Mouse (Mus musculus): ENCODE measurements around the gene Plekhg3.

Plekhg3 gene

GRCm38 (mm10) chr12:76552958-76553357 is 22.3 kb downstream of the Plekhg3 start:
- no peak for DNase-seq

- DNase-seq, result no peak
These were observed 23.2 kb downstream of the Plekhg3 start for GRCm38 (mm10) chr12:76553917-76554316.

DNA sequence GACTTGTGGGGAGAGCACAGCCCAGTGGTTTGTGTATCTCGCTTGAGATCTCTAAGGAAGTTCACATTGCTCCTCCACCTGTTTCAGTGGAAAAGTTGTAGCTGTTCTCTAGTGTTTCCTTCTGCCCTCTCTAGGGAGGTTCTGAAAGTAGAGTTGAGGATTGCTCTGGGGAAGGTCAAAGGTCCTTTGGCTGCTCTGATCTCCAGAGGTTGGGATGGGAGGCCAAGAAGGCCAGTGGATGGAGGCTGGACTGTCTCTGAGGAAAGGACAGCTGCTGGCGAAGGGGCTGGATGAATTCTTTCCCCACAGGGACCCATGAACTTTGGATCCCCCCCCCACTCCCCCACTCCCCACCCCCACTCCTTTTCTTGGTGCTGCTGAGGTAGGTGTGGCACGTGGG is 23.7 kb downstream of the Plekhg3 start:
- no peak for DNase-seq

DNA sequence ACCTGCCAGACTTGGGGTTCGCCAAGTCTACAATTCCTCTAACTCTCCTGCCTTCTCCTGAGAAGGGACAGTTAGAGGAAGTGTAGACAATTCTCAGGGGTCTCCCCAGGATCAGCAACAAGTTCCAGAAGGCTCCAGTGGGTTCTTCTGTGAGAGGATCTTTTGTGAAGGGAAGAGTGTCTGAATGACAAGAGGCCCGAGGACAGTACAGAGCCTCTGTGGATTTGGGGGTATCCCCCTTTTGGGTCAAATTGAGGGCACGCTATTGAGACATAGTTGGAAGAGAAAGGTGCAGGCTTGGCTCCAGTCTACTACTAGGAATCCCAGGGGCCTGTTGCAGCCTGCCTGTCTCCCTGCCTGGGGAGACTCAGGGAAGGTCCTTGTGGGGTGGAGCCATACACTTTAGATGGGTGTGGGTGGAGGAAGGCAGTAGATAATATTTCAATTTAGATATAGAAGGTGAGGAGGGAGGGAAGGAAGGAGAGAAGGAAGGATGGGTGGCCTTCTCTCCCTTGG is 24.2 kb downstream of the Plekhg3 start:
- no peak for DNase-seq

GRCm38 (mm10) chr12:76556187-76556586 is 25.5 kb downstream of the Plekhg3 start:
- no peak for DNase-seq

DNA sequence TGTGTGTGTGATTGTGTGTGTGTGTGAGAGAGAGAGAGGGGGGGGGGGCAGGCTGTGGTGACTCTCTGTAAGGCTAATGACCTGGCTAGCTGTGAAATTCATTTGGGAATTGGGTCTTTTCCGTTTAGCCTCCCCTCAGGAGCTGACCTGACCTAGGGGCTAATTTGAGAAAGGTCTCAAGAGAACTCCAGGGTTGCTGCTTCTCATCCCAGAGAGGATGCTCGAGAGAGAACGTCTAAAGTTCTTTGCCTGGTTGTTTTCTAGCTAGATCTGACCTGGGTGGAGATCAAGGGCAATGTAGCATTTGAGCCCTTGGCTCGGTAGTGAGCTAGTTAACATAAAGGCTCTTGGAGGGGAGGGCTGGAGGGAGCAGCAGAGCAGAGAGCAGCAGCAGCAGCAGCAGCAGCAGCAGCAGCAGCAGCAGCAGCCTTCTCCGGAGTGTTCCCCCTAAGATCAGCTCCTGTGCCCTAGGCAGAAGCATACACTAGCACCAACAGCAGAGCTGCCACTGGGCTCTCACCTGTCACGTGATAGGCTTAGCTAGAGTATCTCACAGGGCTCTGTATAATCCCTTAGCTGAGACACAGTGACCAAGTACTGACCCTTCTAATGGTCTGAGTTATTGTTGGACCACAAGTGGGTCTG is 26.2 kb downstream of the Plekhg3 start:
- DNase-seq, result no peak

DNA sequence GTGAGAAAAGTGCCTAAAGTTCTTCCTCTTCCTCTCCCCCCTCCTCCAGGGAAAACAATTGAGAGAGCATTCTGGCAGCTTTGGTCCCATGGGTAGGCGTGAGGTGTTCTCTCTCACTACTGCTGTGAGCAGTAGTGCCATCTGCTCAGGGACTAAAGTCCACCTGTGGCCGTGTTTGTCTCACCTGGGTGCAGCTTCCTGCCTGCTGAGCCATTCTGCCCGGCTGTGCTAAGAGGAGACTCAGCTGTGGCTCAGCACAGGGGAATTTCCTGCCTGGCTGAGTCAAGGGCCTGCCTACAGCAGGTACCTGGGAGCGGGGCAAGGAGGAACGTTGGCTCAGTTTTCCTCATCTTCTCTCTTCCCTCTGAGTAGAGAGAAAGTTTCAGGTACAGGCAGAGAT is 27.5 kb downstream of the Plekhg3 start:
- no peak for DNase-seq

DNA sequence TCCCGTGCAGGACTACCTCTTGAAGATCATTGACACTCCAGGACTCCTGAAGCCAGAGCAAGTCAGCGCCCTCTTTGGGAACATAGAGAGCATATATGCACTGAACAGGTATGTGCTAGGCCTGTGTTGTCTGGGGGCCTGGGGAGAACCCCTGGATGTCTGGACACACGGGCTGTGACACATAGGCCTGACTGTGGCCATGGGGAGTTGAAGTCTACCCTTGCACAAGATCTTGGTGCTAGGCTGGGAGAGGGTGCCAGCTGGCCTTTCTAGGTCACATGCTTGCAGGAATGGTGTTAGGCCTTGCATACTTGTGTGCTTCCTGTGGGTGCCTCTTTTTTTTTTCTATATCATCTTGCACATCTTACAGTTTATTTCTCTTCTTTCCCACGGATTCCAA is 31.5 kb downstream of the Plekhg3 start:
- DNase-seq, result no peak

- DNase-seq, result no peak
These were observed 35.6 kb downstream of the Plekhg3 start for GRCm38 (mm10) chr12:76566284-76566683.

DNA sequence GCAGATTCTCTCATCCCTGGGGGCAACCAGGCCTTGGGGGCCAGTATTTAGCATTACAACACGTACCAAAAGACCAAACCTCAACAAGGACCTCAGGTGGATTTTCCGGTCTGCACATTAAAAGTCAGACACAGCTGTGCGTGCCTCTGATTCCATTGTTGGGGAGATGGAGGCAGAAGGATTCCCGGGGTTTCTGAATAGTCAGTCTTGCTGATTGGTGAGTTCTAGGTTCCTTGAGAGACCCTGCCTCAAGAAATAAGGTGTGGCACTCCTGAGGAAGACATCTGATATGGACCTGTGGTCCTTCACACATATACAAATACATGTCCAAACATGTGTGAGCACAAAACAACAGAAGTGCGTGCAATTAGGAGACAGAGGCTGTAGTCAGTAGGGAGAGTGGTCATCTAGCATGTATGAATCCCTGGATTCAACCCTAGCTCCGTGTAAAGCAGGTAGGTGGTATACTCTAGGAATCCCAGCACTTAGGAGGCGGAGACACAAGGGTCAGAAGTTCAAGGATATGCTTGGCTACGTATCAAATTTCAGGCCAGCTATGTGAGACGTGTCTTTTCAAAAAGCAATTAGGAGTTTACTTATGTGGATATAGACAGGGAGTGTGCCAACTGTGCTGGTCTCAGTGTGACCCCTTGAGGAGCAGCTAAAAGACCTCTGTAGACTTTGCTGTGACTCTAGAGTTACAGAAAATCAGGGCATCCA is 39.7 kb downstream of the Plekhg3 start:
- no peak for DNase-seq

DNA sequence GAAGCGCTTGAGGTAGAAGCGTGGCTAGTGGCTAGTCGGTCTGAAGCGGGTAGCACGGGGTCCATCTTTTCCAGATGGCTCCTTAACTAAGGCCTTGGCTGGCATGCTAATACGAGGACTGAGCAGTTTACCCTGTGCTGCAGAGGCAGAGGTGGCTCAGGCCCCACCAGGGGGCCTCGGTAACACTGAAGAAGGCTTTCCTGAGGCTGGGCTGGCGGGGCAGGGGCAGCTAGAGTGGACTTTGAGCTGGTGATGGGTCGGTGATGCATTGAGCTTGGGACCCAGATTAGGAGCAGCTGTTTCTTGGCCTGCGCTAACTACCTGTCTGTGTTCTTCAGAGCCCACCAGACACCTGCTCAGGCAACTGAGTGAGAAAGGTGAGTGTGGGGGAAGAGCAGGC is 40.6 kb downstream of the Plekhg3 start:
- no peak for DNase-seq

DNA sequence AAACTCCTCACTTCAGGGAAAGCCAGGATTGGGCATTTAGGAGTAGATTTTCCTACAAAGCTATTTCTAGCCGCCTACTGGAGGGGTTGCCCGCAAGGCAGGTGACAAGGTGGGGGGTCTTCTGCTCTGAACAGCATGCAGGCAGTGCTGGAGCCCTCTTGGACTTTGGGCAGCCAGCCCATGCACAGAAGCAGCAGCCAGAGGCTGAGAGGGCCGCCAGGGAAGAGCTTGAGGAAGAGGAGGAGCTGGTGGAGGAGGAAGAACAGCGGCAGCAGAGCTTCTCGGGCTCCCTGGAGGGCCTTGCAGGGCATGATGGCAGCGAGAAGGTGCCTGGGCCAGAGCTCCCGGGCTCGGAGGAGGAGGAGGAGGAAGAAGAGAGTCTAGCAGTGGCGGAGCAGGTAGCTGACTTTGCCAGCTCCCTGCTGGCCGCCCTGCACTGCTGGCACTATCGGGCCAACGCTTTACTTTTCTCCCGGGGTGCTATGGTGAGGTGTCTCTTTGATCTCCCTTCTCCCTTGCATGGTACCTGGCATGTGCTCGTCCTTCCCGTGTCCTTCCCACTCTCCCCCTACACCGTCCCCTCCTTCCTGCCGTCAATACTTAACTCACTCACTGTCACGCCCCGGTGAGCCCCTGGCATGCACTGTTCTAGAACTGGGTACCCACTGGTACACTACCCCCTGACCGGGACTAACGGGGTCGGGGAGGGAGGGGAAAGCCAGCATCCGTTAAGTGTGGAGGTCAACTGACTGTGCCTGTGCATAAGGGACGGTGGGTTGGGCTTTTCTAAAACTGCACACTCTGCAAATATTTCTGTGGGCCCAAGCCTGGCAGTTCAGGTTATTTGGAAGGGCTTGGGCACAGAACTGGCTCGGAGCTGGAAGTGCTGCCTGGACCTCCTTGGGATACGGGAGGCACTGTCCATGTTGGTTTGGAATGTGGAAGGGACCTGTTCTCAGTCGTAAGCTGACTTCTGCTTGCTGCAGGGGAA is 41.9 kb downstream of the Plekhg3 start:
- no peak for DNase-seq

GRCm38 (mm10) chr12:76573381-76573780 is 42.7 kb downstream of the Plekhg3 start:
- no peak for DNase-seq

- no peak for DNase-seq
These were observed 44.1 kb downstream of the Plekhg3 start for GRCm38 (mm10) chr12:76574815-76575214.

DNA sequence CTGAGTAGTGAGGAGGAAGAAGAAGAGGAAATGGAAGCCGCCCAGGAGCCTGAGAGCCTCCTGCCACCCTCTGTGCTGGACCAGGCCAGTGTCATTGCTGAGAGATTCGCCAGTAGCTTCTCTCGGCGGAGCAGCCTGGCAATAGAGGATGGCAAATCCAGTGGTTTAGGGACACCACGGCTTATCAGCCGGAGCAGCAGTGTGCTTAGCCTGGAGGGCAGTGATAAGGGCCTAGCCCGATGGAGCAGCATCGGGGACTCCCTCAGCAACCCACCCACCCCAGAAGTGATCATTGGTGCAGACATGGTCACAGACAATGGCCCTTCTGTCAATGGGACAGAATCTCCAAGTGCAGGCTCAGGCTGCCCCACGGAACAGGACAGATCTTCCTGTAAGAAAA is 45.4 kb downstream of the Plekhg3 start:
- DNase-seq, result no peak

DNA sequence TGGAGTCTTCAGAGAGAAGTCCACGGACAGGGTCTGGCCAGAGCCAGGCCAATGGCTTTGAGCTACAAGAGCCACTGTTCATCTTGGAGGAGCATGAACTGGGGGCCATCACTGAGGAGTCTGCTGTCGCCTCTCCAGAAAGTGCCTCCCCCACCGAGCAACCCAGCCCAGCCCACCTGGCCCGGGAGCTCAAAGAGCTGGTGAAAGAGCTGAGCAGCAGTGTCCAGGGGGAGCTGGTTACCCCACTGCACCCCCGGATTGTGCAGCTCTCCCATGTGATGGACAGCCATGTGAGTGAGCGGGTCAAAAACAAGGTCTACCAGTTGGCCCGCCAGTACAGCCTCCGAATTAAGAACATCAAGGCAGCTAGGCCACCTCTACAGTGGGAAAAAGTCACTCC is 46.1 kb downstream of the Plekhg3 start:
- no peak for DNase-seq

GRCm38 (mm10) chr12:76577858-76578257 is 47.2 kb downstream of the Plekhg3 start:
- DNase-seq, result no peak

DNA sequence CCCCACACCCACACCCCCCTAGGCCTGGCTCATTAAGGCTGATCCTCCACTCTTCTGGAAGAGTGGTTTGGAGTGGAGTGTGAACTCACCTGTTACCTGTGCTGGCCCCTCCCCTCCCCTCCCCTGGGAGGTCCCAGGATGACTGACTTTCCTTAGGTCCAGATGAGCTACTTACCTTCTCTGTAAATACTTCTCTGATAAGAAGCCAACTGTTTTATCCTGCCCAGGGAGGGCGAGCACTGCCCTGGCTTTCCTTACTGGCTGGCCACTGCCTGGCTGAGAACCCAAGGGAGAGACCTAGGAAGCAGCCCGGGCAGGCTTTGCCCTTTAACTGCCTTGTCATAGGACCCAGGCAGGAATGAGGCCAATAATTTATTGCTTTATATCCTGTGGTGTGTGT is 47.8 kb downstream of the Plekhg3 start:
- DNase-seq, result no peak

GRCm38 (mm10) chr12:76579806-76580205 is 49.1 kb downstream of the Plekhg3 start:
- no peak for DNase-seq

GRCm38 (mm10) chr12:76582139-76582538 is 51.4 kb downstream of the Plekhg3 start:
- no peak for DNase-seq

DNA sequence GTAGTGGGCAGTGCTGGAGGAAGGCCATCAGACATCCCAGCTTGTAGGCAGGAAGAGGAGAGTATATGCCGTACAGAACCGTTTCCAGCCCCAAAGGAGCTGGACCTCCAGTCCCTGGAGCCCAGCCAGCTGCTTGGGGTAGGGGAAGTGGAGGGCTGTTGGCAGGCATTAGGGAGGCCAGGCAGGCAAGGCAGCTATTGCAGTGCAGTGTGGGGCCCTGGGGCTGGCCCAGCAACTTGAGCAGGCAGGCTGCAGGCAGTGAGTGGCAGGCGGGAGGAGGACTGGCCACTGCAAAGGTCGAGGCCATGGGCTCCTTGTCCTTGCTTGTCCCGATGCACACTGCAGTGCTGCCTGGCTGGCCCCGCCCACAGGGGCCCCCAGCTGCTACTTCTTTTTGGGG is 52.1 kb downstream of the Plekhg3 start:
- DNase-seq, result no peak

- no peak for DNase-seq
These were observed 52.8 kb downstream of the Plekhg3 start for GRCm38 (mm10) chr12:76583454-76583853.

GRCm38 (mm10) chr12:76585028-76585427 is 54.3 kb downstream of the Plekhg3 start:
- DNase-seq, result no peak
